In the genomic region with DNA sequence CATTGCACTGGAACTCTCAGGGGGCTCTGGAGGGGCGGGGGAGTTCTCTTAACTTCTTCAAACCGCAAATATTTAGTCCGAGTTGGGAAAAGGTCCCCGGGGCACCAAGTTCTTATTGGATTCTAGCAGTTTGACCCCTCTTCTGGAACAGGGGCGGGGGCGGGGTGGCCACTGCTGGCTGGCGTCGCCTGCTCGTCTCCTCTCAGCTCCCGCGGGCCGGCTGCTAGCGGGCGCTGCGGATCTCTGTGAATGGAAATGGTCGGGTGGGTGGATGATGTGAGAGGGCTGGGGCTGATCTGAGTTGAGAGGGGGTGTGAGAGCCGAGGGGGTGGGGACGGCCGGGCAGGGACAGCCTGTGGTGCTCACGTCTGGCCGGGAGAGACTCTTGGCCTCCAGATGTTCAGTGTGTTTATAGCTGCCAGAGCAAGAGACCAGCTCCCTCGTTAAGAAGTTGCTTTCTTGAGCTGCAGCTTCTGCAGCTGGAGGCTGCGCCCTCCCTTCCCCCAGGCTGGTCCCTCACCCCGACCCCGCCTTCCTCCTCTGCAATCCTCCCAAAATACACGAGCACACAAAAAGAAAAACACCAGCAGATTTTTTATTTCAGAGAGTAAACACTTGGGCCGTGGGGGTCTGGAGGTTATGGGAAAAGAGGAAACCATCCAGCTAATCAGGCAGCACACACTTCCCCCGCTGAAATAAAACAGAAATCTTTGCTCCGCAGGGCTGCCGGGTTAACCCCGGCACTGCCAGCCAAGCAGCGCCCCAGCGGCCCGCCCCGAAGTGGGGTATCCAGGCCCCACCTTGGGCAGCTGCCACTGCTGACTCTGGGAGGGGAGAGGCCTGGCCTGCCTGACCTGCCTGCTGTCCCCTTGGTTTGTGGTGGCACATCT, we compare ENCODE assay signal across 8 mouse cellular contexts. TPM values are rescaled to one million over a fixed set of nuclear protein-coding genes. Genes with fewer than 3 reads are reported as not detected.
DNase-seq lines count a peak whose midpoint lies in the region; ATAC-seq and TF ChIP-seq lines count a peak whose summit lies in the region.

No protein-coding gene starts in this region.

- H3K36me3 ChIP-seq in embryonic facial prominence, embryonic 10.5 days (replicated peaks) = no peaks in the 10 kb centered on the region
- no peaks in the 10 kb centered on the region for H3K36me3 ChIP-seq in heart, embryonic 10.5 days
- no peaks in the 10 kb centered on the region for H3K36me3 ChIP-seq in kidney, adult 2 months (ENCODE audit: control insufficient read depth, insufficient read depth, low read length)
- H3K36me3 ChIP-seq in liver, embryonic 16.5 days (ENCODE audit: control insufficient read depth, insufficient read depth) = no peaks in the 10 kb centered on the region

- H3K4me3 ChIP-seq in embryonic facial prominence, embryonic 10.5 days = peak overlapping the region; percentile 54
- peak overlapping the region; percentile 58 for H3K4me3 ChIP-seq in heart, embryonic 10.5 days
- H3K4me3 ChIP-seq in kidney, adult 2 months (ENCODE audit: insufficient read depth, low read depth, low read length) = peak overlapping the region; percentile 17; the same call in 1 of the 2 replicates
- H3K4me3 ChIP-seq in liver, embryonic 16.5 days (ENCODE audit: low read depth, low read length) = peak overlapping the region; percentile 27

- DNase-seq in frontal cortex, postnatal 25 days (ENCODE audit: low spot score in 2 of 2) = no peak
- DNase-seq in embryonic facial prominence, embryonic 10.5 days (ENCODE audit: low spot score) = peak; percentile 87
- peak; percentile 88 for DNase-seq in heart, embryonic 10.5 days (ENCODE audit: low spot score)
- DNase-seq in kidney, adult 2 months = peak; percentile 87
- DNase-seq in neural tube, embryonic 10.5 days (ENCODE audit: extremely low spot score, low spot score) = peak; percentile 79
- peak; percentile 72 for DNase-seq in testis, postnatal 10 days (ENCODE audit: low spot score)

- peaks cover 86% of the 10 kb centered on the region for H3K4me1 ChIP-seq in embryonic facial prominence, embryonic 10.5 days
- H3K4me1 ChIP-seq in heart, embryonic 10.5 days = peaks cover 58% of the 10 kb centered on the region
- no peaks in the 10 kb centered on the region; the same call in none of the 2 replicates for H3K4me1 ChIP-seq in kidney, adult 2 months (ENCODE audit: control insufficient read depth, insufficient read depth, low read length)
- peaks cover 3% of the 10 kb centered on the region for H3K4me1 ChIP-seq in liver, embryonic 16.5 days (ENCODE audit: control insufficient read depth, low read depth, low read length)

- peak overlapping the region; percentile 72 for H3K27ac ChIP-seq in embryonic facial prominence, embryonic 10.5 days (replicated peaks)
- H3K27ac ChIP-seq in heart, embryonic 10.5 days = peak overlapping the region; percentile 82
- peak overlapping the region; percentile 79 for H3K27ac ChIP-seq in kidney, adult 2 months (ENCODE audit: insufficient read depth, low read depth, low read length)
- H3K27ac ChIP-seq in liver, embryonic 16.5 days (ENCODE audit: low read length) = peak overlapping the region; percentile 48

- TF ChIP-seq CTCF in kidney, adult 2 months (conservative IDR thresholded peaks at IDR 0.05; ENCODE audit: insufficient read depth, insufficient read length, low read depth, low read length) = no peak

- peak overlapping the region; percentile 28; the same call in 1 of the 2 replicates for H3K9ac ChIP-seq in liver, embryonic 16.5 days (ENCODE audit: low read depth, low read length)

- TF ChIP-seq POLR2A in kidney, adult 2 months (IDR thresholded peaks at IDR 0.05; ENCODE audit: low read depth, low read length) = peak; percentile 18

- H3K9me3 ChIP-seq in embryonic facial prominence, embryonic 10.5 days = no peaks in the 10 kb centered on the region
- no peaks in the 10 kb centered on the region for H3K9me3 ChIP-seq in heart, embryonic 10.5 days
- no peaks in the 10 kb centered on the region for H3K9me3 ChIP-seq in liver, embryonic 16.5 days (replicated peaks; ENCODE audit: control insufficient read depth, low read length)

- H3K27me3 ChIP-seq in embryonic facial prominence, embryonic 10.5 days (replicated peaks; ENCODE audit: low read depth, poor library complexity, severe bottlenecking) = peaks cover 85% of the 10 kb centered on the region
- peaks cover 13% of the 10 kb centered on the region for H3K27me3 ChIP-seq in heart, embryonic 10.5 days (ENCODE audit: insufficient read depth, poor library complexity, severe bottlenecking)
- no peaks in the 10 kb centered on the region for H3K27me3 ChIP-seq in kidney, adult 2 months (replicated peaks; ENCODE audit: control insufficient read depth, insufficient read depth, low read length)
- H3K27me3 ChIP-seq in liver, embryonic 16.5 days (ENCODE audit: control insufficient read depth, insufficient read depth, low read depth, low read length) = peaks cover 20% of the 10 kb centered on the region

- WGBS in embryonic facial prominence, embryonic 10.5 days = under 1% methylated on average over 35 of the region's 35 CpGs
- WGBS in heart, embryonic 10.5 days = under 1% methylated on average over 35 of the region's 35 CpGs
- 4% methylated on average over 35 of the region's 35 CpGs for WGBS in kidney, adult 2 months
- WGBS in liver, embryonic 16.5 days (ENCODE audit: insufficient replicate concordance) = 1% methylated on average over 35 of the region's 35 CpGs

- peak; percentile 51 for ATAC-seq in frontal cortex, adult (ENCODE audit: low TSS enrichment)
- ATAC-seq in liver, embryonic 16.5 days (ENCODE audit: low read depth) = peak; percentile 71

- H3K4me2 ChIP-seq in liver, embryonic 16.5 days (ENCODE audit: low read depth, low read length) = peak overlapping the region; percentile 57

RNA-seq across cellular contexts. Expression of gene Ets1, which starts 36.2 kb away (rescaled TPM):
- polyA plus RNA-seq in embryonic facial prominence, embryonic 10.5 days (2016; fragmentation: Nextera tagmentation; extraction: Ambion mirVana) = 34.0 and 38.6 TPM in 2 replicates
- 47.2 and 50.2 TPM in 2 replicates for polyA plus RNA-seq in heart, embryonic 10.5 days (2016; fragmentation: Nextera tagmentation; extraction: Ambion mirVana)
- 15.8 and 25.2 TPM in 2 replicates for polyA plus RNA-seq in kidney, adult 2 months (2012; rRNA removed)
- polyA plus RNA-seq in liver, embryonic 16.5 days (2015; fragmentation: Nextera tagmentation; extraction: Ambion mirVana) = 15.9 and 16.5 TPM in 2 replicates

Comparison
In these comparisons a context has a peak if more than half of its experiments do, and no peak if none do; other contexts are left out.
1. DNase-seq: peak in embryonic facial prominence, embryonic 10.5 days (single experiment), heart, embryonic 10.5 days (single experiment), kidney, adult 2 months (single experiment), neural tube, embryonic 10.5 days (single experiment) and testis, postnatal 10 days (single experiment); none in frontal cortex, postnatal 25 days (0 of 2).
2. Peak in every context shown above with its lines, with median percentiles within 50 percentile points of each other: H3K27ac ChIP-seq and H3K4me3 ChIP-seq.